Mouse (Mus musculus): ENCODE measurements around the gene Hist2h3c2.
"Not testable (repeated sequence)": the region's sequence is repeated elsewhere in the genome, so short reads cannot be mapped to it uniquely, and the experiment has no call there.

Gene Hist2h3c2

DNA sequence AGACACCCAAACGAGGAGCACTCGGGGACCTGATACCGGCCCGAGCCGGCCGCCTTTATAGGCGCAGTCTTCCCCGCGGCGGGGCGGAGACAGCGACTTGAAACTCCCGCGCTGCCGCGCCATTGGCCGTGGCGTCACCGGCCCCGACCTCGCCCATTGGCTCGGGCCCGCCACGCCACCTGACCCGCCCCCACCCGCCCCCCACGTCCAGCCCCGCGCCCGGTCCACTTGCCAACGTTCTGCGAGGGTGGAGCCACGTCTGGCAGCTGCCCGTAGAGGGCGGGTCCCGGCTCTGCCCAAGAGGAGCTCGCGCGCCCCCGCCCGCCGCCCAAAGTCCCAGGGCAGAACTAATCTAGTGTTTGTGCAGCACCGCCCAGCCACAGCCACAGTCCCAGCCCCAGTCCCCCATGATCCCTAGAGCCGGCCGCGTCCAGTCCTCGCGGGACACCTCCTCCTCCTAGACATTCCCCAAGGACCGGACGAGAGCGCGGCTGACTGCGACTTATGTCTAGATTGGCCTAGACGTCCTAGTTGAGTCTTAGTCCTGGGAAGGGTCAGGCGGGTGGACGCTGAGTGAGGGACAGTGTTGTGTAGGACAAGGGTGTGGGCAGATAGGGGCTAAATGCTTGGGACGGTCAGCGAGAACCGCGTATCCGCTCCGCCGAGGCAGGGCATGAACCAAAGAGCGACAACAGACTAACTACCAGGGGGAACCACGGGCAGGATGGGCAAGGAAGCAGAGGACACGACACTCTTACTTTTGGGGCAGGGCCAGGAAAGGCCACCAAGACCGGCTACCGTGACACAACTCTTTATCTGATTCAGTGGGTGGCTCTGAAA lies at the start of gene Hist2h3c2:
Hist2h3c2 (minus strand) TSS at position 174 of the 840 bp plus-strand sequence.
- peak; percentile 62 for DNase-seq (ENCODE audit: low spot score)

DNA sequence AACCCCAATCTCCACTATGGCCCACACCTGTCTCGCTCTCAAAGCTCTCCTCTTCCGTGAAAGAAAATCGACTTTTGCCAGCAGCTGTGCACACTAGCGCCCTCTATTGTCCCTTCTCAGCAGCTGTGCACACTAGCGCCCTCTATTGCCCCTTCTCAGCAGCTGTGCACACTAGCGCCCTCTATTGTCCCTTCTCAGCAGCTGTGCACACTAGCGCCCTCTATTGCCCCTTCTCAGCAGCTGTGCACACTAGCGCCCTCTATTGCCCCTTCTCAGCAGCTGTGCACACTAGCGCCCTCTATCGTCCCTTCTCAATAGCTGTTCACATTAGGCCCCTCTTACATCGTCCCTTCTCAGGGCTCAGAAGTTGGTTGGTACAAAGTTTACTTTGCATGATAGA lies 48.4 kb upstream of the Hist2h3c2 start:
- not testable (repeated sequence) for DNase-seq (ENCODE audit: low spot score)

DNA sequence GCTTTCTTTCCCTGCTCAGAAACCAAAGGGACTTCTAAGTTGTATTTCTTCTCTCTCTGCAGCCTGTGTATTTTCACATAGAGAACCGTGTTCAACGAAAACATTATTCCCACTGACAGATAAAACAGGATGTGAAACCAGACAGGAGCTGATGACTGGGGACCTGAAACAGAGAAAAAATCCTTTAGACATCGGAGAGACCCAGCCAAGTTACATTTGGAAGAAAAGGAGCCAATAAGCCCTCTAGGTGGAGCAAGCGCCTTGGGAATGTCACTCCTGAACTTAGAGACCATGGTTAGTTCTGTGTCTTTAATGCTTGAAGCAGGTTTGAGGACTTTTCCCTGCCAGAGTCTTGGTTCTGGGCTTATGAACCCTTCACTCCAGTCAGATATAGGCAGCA lies 45.5 kb upstream of the Hist2h3c2 start:
- no peak for DNase-seq (ENCODE audit: low spot score)

DNA sequence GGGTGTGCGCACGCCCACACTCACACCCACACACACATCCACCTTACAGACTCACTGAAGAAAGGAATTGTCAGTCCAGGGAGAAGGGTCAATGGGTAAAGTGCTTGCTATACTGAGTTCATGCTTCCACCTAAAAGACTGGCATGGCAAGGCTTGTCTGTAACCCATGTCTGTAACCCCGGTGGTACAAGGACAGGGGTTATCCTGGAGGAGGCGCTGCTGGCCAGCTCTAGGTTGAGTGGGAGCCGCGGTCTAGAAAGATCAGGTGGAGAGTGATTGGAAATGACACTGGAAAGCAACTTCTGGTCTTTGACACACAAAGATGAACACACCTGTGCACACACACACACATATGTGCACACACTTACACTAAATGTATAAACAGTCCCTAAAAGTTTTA lies 41.7 kb upstream of the Hist2h3c2 start:
- no peak for DNase-seq (ENCODE audit: low spot score)

DNA sequence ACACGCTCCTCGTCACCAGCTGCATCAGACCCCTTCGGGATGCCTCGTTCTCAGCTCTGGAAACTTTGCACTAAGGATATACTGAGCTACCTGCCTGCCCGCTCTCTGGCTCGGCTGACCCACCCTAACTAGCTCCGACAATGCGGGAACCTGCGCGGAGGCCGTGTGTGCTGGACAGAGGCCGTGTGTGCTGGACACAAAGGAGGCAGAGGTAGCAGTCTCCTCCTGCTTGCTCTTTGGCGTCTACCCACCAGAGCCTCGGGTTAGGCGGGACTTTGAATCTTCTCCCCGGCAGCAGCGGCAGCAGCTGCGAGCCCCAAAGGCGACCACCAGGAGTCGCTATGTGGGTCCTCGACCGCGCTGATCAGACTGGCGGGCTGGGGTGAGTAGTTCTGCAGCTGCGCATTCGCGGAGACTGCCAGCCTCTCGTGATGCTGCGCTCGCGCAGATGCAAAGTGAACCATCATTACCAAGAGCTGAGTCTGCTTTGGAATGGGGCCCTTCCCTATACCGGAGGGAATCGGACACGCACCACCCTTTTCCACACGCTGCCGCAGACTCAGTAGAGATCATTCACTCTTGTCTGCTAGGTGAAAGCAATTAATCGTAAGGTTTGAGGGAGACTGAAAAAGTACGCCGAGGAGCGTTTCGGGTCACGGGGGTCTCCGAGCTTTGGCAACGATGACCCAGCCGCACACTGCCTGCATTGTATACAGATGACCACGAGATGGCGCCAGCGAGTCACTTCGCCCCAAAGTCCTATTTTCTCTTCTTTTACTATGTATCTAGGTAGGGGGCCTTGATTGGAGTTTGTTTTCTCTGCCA lies 39.1 kb upstream of the Hist2h3c2 start:
- DNase-seq (ENCODE audit: low spot score): peak; percentile 85

DNA sequence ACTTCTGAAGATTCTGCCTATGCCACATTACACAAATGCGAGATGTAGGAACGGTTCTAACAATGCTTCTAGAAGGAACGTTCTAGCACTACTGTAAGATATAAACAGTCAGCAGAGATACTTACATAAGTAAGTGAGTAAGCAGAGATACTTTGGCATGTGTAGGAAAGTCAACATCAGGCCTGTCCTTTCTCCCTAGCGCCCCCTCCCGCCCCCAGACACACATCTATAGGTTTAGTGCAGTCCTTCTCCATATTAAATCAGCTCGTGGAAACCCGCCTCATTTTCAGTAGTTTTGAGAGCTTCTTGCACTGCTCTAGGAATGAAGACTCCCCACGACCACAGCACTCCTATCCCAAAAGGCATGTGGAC lies 38.5 kb upstream of the Hist2h3c2 start:
- DNase-seq (ENCODE audit: low spot score): no peak

DNA sequence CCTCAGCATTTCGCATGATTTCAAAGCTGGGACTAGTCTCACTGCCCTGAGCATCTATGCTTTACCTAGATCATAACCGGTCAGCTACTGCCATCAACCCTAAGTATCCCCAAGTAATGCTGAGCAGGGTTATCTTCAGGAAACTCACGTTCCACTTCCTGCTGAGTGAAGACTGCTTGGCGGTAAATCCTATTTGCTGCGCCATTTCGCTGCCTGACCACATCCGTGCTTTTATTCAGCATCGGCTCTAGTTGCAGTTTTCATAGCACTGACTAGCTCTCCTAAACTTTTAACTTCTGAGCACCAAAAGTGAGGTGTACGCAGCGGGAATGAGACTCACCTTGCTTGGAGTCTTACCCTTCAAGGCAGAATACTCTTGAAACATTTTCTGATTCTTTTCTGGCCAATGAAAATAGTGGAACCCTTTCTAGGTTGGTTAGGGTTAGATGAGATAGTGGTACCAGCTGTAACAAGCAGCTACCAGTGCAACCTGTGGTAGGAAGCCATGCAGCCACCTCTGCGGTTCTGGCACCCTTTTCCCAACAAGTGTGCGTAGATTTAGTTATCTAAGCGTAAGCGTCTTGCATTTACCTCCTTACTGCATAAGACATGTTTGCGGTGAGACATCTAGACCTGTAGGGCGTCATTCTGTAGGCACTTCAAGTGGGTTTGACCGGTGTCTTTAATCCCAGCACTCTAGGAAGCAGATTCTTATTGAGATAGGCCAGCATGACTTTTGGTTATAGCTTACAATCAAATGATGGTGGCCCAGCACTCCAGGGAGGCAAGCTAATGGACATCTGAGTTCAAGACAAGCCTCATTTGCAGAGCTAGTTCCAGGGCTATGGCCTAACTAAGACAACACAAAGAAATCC lies 34.9 kb upstream of the Hist2h3c2 start:
- DNase-seq (ENCODE audit: low spot score): no peak

DNA sequence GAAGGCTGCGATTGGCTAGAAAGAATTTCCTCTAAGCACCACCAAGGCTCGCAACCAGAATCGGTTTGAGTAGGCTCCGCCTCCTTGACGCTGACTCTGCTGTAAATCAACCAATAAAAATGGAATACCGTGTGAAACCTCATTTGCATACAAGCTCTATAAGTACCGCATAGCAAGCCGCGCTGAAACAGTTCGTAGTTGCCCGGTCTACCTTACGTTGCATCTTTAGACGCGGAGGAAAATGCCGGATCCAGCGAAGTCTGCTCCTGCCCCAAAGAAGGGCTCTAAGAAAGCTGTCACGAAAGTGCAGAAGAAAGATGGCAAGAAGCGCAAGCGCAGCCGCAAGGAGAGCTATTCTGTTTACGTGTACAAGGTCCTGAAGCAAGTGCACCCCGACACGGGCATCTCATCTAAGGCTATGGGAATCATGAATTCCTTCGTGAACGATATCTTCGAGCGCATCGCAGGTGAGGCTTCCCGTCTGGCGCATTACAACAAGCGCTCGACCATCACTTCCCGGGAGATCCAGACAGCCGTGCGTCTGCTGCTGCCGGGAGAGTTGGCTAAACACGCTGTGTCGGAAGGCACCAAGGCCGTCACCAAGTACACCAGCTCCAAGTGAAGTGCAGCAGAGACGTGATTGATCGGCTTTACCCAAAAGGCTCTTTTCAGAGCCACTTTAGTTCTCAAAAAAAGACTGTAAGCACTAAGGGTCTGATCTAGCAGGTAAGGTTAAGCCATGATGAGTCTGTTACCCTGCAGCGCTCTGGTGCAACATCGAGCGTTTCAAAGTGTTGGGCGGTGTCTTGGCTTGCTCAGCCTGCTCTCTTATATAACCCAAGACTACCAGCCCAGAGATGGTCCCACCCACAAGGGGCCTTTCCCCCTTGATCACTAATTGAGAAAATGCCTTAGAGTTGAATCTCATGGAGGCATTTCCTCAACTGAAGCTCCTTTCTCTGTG lies 30.9 kb upstream of the Hist2h3c2 start, which contains the start of gene Hist2h2bb:
Hist2h2bb (plus strand) TSS at position 242 of the 964 bp plus-strand sequence.
- peak; percentile 89 for DNase-seq (ENCODE audit: low spot score)

DNA sequence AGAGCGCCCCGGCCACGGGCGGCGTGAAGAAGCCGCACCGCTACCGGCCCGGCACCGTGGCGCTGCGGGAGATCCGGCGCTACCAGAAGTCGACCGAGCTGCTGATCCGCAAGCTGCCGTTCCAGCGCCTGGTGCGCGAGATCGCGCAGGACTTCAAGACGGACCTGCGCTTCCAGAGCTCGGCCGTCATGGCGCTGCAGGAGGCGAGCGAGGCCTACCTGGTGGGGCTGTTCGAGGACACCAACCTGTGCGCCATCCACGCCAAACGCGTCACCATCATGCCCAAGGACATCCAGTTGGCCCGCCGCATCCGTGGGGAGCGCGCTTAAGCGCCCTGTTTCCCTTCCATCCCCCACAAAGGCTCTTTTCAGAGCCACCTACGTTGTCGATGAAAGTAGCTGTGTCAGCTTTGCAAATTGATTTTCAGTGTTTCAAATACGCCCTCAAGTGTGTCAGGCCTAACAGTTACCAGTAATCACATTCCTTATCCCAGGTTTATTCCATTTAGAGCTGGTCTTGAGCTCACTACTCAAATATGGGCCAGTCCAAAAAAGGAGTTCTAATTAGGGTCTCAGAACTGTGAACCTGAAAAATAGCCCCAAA lies 29.9 kb upstream of the Hist2h3c2 start:
- DNase-seq (ENCODE audit: low spot score): not testable (repeated sequence)

DNA sequence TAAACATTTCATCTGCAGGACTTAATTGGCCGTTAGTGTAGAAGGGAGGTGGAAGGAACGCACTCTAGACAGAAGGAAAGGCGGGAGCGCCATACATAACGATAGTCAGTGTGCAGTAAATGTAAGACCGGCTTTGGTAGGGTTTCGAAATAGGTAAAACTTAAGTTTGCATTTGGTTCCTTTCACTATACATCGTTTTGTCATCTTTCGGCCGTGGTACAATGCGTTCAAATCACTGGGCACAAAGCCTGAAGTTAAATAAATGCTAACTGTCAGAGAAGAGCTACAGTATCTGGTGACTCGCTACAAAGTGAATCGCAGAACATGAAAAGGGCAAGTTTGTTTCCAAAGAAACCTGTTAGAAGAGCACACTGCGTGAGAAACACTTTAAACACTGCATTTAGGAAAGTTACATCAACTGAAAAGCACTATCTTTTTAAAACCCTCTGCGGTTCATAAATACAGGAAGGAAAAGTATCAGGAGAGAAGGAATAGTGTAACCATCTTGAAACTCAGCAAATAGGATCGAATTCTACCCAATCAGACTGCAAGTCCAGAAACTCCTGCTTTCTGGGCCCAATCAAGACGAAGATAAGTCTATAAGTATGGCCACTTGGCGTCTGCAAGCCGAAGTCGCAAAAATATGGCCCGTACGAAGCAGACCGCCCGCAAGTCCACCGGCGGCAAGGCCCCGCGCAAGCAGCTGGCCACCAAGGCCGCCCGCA lies 29.3 kb upstream of the Hist2h3c2 start, which contains the start of gene Hist2h3b:
Hist2h3b (plus strand) TSS at position 604 of the 725 bp plus-strand sequence.
- peak; percentile 72 for DNase-seq (ENCODE audit: low spot score)

DNA sequence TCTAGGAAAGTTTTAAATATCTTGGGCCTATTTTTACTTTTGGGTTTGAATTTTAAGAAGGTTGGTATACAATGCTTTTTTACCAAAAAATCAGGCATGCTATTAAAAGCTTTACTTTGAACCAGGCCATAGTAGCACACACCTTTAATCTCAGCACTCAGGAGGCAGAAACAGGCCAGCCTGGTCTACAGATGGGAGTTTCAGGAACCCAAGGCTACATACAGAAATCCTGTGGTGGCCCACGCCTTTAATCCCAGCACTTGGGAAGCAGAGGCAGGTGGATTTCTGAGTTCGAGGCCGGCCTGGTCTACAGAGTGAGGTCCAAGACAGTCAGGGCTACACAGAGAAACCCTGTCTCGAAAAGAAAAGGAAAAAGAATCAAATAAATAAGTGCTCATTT lies 28.6 kb upstream of the Hist2h3c2 start:
- DNase-seq (ENCODE audit: low spot score): no peak

DNA sequence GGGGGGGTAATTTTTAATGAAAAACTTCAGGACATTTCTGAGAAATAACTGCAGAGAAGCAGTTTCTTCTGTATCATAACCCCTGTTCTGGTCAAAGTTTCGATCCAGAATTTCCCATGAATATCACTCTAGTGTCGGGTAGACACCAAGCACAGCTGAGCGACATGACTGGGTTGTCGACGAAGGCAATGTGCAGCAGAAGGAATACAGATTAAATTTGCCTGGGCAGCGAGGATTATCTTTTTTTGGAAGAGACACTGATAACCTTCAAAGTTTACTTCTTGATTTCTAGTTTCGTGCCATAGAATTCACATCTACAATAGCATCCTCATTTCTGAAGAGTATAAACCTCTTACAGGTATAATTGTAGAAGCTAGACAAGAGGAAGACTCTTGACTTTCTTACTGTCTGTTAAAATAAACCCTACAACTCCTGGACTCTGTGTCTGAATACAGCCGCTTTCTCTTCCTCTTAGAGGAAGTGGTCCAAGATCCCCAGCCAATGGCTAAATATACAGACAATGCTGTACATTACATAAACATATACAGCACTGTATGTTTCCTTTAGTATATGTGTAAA lies 27.3 kb upstream of the Hist2h3c2 start:
- no peak for DNase-seq (ENCODE audit: low spot score)

DNA sequence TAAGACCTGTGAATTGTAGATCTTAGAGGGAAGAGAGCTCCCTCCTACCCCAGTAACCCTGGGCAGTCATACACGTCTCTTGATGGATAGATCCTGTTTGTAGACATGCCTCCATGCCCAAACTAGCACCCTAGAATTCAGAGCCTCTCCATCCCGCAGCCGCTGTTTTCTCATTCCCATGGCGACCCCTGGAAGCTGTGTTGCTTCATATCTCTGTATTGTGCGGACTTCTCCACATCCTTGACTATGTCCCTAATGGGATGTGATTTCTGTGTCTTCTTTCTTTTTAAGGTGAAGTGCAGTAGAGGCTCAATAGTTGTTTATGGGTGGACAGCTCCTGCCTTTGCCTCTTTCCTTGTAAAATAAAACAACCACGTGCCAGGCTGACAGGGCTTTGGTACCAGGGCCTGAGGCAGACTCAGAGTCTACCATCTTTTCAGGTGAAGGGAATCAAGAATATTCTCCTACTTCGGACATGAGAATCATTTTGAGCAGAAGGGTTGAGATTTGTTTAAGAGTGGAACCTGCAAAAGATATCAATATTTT lies 25.6 kb upstream of the Hist2h3c2 start:
- no peak for DNase-seq (ENCODE audit: low spot score)

DNA sequence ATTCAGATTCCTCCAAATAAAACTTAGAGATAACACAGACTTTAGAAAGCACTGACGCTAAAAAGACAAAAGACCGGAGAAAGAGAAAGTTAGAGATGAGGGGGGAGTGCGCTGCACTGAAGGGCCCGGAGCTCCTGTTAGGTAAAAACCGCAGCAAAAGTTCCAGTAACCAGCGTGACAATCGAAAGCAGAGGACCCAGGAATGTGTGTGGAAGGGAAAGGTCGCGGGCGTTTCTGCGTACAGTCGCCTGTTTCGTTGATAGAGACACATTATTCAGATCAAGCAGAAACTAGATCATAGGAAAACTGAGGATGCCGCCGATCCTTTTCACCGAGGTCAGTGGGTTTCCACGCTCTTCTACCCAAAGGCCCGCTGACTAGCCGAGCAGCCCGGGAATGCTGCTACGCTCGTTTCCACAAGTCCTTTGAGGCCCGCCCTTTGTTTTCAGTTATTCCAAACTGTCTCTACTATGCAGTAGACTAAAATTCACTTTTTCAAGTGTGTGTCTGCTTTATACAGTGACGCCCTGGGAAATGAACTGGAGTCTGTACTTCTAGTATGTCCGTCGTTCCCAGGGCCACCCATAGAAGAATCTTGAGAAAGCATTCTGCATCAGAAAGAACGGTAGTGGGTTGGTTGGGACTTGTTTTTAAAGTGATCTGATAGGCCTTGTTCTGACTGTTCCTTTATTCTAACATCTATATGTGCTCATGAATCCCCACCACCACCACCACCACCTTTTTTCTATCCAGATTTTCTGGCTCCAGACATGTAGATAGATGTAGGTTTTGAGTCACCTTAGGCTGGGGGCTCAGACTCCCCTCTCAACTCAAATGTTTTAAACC lies 24.9 kb upstream of the Hist2h3c2 start:
- no peak for DNase-seq (ENCODE audit: low spot score)

DNA sequence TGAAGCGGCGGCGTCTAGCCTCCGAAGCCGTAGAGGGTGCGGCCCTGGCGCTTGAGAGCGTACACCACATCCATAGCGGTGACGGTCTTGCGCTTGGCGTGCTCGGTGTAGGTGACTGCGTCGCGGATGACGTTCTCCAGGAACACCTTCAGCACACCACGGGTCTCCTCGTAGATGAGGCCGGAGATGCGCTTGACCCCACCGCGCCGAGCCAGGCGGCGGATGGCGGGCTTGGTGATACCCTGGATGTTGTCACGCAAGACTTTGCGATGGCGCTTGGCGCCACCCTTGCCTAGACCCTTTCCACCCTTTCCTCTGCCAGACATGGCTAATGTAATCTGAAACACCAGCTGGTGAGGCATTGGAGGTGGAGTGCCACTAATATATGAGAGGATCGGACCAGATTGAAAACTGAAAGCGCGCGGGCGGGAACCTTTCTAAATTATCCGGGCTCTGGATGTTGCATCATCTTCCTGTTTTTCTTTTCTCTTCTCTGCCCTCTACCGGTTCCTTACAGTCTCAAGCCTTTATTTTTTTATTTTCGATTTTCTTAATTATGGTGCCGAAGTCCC lies 24.1 kb upstream of the Hist2h3c2 start, which contains the start of gene Hist2h4:
Hist2h4 (minus strand) TSS at position 333 of the 572 bp plus-strand sequence.
- DNase-seq (ENCODE audit: low spot score): peak; percentile 90

DNA sequence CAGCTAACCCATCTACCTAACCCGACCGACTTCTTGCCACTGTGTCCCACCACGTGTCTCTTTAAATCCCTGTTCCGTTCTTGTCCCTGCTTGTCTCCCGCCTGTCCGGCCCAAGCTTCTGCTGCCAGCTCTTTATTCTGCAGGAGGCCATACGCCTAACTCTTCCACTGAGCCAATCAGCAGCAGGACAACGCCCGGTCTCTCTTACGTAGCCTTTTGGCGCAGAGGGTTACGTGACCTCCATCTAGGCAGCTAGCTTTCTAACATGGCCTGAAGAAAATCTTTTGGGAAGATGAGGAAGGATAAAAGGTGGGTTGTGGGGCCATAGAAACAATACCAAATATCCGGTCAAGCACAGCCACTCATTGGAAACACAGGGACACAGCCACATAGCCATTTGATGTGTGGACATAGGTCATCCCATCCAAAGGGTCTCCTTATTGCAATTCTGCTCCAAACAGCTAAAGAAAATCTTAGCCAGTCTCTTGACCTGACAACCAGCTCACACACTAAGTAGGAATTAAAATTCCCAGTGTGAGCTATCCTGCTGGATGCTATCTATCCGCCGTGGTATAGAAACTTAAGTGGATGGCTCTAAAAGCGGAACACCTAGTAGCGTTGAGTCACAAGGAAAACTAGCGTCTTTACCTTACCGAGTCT lies 23.4 kb upstream of the Hist2h3c2 start:
- DNase-seq (ENCODE audit: low spot score): peak; percentile 81

DNA sequence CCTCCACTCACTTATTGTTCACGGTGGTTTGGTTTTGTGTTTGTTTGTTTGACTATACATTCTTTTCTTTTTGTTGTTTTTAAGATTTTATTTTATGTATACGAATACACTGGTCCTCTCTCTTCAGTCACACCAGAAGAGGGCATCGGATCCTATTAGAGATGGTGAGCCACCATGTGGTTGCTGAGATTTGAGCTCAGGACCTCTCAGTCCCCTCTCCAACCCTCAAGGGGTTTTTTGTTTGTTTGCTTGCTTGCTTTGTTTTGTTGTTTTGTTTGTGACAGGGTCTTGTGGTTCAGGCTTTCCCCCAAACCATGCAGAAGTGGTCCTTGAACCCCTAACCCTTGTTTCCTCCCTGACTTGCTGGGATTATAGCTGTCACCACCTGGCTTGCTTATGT lies 22.7 kb upstream of the Hist2h3c2 start:
- DNase-seq (ENCODE audit: low spot score): no peak
